Mouse (Mus musculus) forebrain, embryonic 10.5 days (tissue): ENCODE results near the gene Akap2. TPM values are rescaled to one million over a fixed set of nuclear protein-coding genes. Genes with fewer than 3 reads are reported as not detected.

Source experiments
- DNase-seq: peaks from one replicate; pipeline ENCODE4 v3.0.0-alpha.2; 2017; ENCODE audit warnings: low spot score; ENCODE audit errors: extremely low spot score
- H3K27ac ChIP-seq: fragments of 300-500 bp; sonication (generic); 2 replicates; pipeline ENCODE4 v1.5.1; 2016; ENCODE audit warnings: mild to moderate bottlenecking
- H3K27me3 ChIP-seq: fragments of 300-500 bp; sonication (generic); 2 replicates; pipeline ENCODE4 v1.6.1; 2016; ENCODE audit warnings: mild to moderate bottlenecking; ENCODE audit not compliant: poor library complexity, severe bottlenecking
- H3K36me3 ChIP-seq: fragments of 300-500 bp; sonication (generic); replicated peaks from 2 replicates; pipeline ENCODE4 v1.6.1; 2016; ENCODE audit warnings: mild to moderate bottlenecking, moderate library complexity
- H3K4me1 ChIP-seq: fragments of 300-500 bp; sonication (generic); 2 replicates; pipeline ENCODE4 v1.6.1; 2016
- H3K4me3 ChIP-seq: fragments of 300-500 bp; sonication (generic); 2 replicates; pipeline ENCODE4 v1.5.1; 2016; ENCODE audit warnings: mild to moderate bottlenecking, moderate library complexity
- H3K9me3 ChIP-seq: fragments of 300-500 bp; sonication (generic); 2 replicates; pipeline ENCODE4 v1.6.1; 2016; ENCODE audit warnings: mild to moderate bottlenecking, moderate library complexity
- WGBS: fragments of 180-500 bp; shearing (Covaris S2); methylation state at CpG from one replicate; pipeline ENCODE4 v1.1.7; 2016; 5-methylcytosine and 5-hydroxymethylcytosine counted together
- polyA plus RNA-seq: library from polyadenylated mRNA; unstranded; fragments of >200 nt; fragmentation: Nextera tagmentation; extraction: Ambion mirVana; gene quantifications from 2 replicates; pipeline ENCODE4 v1.2.1, GENCODE M21; 2016

Gene Akap2
- polyA plus RNA-seq, 1 experiment from 2014 or later = 18.3 TPM

- Histone ChIP-seq H3K27me3 (0 out of 2 replicates have a peak, but pooled peaks cover 4% of the 10 kb centered on the region), H3K9me3 (no peaks in the 10 kb centered on the region), H3K36me3 (no peaks in the 10 kb centered on the region), H3K4me3 (no peak overlapping the region), H3K27ac (no peak overlapping the region), H3K4me1 (peaks cover 19% of the 10 kb centered on the region)
- 16% methylated on average over 4 of the region's 4 CpGs for WGBS
- no peak for DNase-seq
Observed at GRCm38 (mm10) chr4:57901210-57901609, 183.8 kb downstream of the Akap2 start.

- Histone ChIP-seq H3K9me3 (no peaks in the 10 kb centered on the region), H3K27me3 (0 out of 2 replicates have a peak, but pooled peaks cover 4% of the 10 kb centered on the region), H3K4me1 (peaks cover 14% of the 10 kb centered on the region), H3K4me3 (no peak overlapping the region), H3K27ac (no peak overlapping the region), H3K36me3 (no peaks in the 10 kb centered on the region)
- no peak for DNase-seq
- 87% methylated on average over 5 of the region's 5 CpGs for WGBS
Observed at GRCm38 (mm10) chr4:57902619-57903018, 185.2 kb downstream of the Akap2 start.

- H3K27me3 ChIP-seq = 0 out of 2 replicates have a peak, but pooled peaks cover 4% of the 10 kb centered on the region
- H3K36me3 ChIP-seq = no peaks in the 10 kb centered on the region
- H3K27ac ChIP-seq = no peak overlapping the region
- H3K4me1 ChIP-seq = peaks cover 14% of the 10 kb centered on the region
- H3K4me3 ChIP-seq = no peak overlapping the region
- 16% methylated on average over 5 of the region's 5 CpGs for WGBS
- no peaks in the 10 kb centered on the region for H3K9me3 ChIP-seq
- peak; percentile 67 for DNase-seq
Observed at GRCm38 (mm10) chr4:57904211-57904610, 186.8 kb downstream of the Akap2 start.

GRCm38 (mm10) chr4:57904638-57905037 is 187.2 kb downstream of the Akap2 start:
- DNase-seq = no peak
- Histone ChIP-seq H3K36me3 (no peaks in the 10 kb centered on the region), H3K9me3 (no peaks in the 10 kb centered on the region), H3K4me1 (peaks cover 14% of the 10 kb centered on the region), H3K4me3 (no peak overlapping the region), H3K27me3 (0 out of 2 replicates have a peak, but pooled peaks cover 4% of the 10 kb centered on the region), H3K27ac (no peak overlapping the region)
- WGBS = 33% methylated on average over 9 of the region's 9 CpGs

- Histone ChIP-seq H3K27ac (no peak overlapping the region), H3K9me3 (no peaks in the 10 kb centered on the region), H3K4me1 (peaks cover 14% of the 10 kb centered on the region), H3K36me3 (no peaks in the 10 kb centered on the region), H3K27me3 (0 out of 2 replicates have a peak, but pooled peaks cover 3% of the 10 kb centered on the region), H3K4me3 (no peak overlapping the region)
- no peak for DNase-seq
- WGBS = 31% methylated on average over 2 of the region's 2 CpGs
Observed at GRCm38 (mm10) chr4:57906708-57907107, 189.3 kb downstream of the Akap2 start.

GRCm38 (mm10) chr4:57908860-57909259 is 191.4 kb downstream of the Akap2 start:
- 92% methylated on average over 6 of the region's 6 CpGs for WGBS
- Histone ChIP-seq H3K36me3 (no peaks in the 10 kb centered on the region), H3K4me3 (no peak overlapping the region), H3K9me3 (no peaks in the 10 kb centered on the region), H3K27ac (no peak overlapping the region), H3K4me1 (peaks cover 14% of the 10 kb centered on the region), H3K27me3 (no peaks in the 10 kb centered on the region)
- no peak for DNase-seq

- peaks cover 14% of the 10 kb centered on the region for H3K4me1 ChIP-seq
Observed at GRCm38 (mm10) chr4:57913021-57913420, 195.6 kb downstream of the Akap2 start.

GRCm38 (mm10) chr4:57914193-57915190 is 197.0 kb downstream of the Akap2 start:
- Histone ChIP-seq H3K27me3 (peaks cover 32% of the 10 kb centered on the region), H3K9me3 (no peaks in the 10 kb centered on the region), H3K4me3 (no peak overlapping the region), H3K4me1 (peaks cover 18% of the 10 kb centered on the region), H3K36me3 (no peaks in the 10 kb centered on the region), H3K27ac (no peak overlapping the region)
- 74% methylated on average over 10 of the region's 10 CpGs for WGBS
- no peak for DNase-seq

More at GRCm38 (mm10) chr4:57913021-57913420, 195.6 kb downstream of the Akap2 start:
- H3K36me3 ChIP-seq = no peaks in the 10 kb centered on the region
- no peaks in the 10 kb centered on the region for H3K9me3 ChIP-seq
- DNase-seq = no peak
- H3K4me3 ChIP-seq = no peak overlapping the region
- no peak overlapping the region for H3K27ac ChIP-seq
- H3K27me3 ChIP-seq = peaks cover 32% of the 10 kb centered on the region

- Histone ChIP-seq H3K9me3 (no peaks in the 10 kb centered on the region), H3K4me1 (peaks cover 27% of the 10 kb centered on the region), H3K4me3 (0 out of 2 replicates have a peak overlapping the region, but pooled peaks have one; percentile 18), H3K27me3 (peaks cover 32% of the 10 kb centered on the region), H3K36me3 (no peaks in the 10 kb centered on the region), H3K27ac (no peak overlapping the region)
- no peak for DNase-seq
- WGBS = 49% methylated on average over 17 of the region's 17 CpGs
Observed at GRCm38 (mm10) chr4:57915216-57915965, 197.9 kb downstream of the Akap2 start.

- Histone ChIP-seq H3K27me3 (peaks cover 32% of the 10 kb centered on the region), H3K27ac (no peak within 1 kb of the TSS), H3K4me1 (peaks cover 33% of the 10 kb centered on the region), H3K9me3 (no peaks in the 10 kb centered on the region), H3K4me3 (0 out of 2 replicates have a peak within 1 kb of the TSS, but pooled peaks have one; percentile 18), H3K36me3 (no peaks in the 10 kb centered on the region)
- no peak for DNase-seq
- WGBS = 45% methylated on average over 9 of the region's 9 CpGs
Observed at GRCm38 (mm10) chr4:57916201-57916661, 198.8 kb downstream of the Akap2 start, which contains the start of gene D630039A03Rik. D630039A03Rik (minus strand) TSS chr4:57916297.

- WGBS = 83% methylated on average over 4 of the region's 4 CpGs
- Histone ChIP-seq H3K4me3 (no peak overlapping the region), H3K27me3 (peaks cover 32% of the 10 kb centered on the region), H3K27ac (no peak overlapping the region), H3K9me3 (no peaks in the 10 kb centered on the region), H3K36me3 (no peaks in the 10 kb centered on the region), H3K4me1 (peaks cover 33% of the 10 kb centered on the region)
- no peak for DNase-seq
Observed at GRCm38 (mm10) chr4:57916711-57917110, 199.3 kb downstream of the Akap2 start.
